ENCODE assay signal across 8 mouse cellular contexts in the genomic region with DNA sequence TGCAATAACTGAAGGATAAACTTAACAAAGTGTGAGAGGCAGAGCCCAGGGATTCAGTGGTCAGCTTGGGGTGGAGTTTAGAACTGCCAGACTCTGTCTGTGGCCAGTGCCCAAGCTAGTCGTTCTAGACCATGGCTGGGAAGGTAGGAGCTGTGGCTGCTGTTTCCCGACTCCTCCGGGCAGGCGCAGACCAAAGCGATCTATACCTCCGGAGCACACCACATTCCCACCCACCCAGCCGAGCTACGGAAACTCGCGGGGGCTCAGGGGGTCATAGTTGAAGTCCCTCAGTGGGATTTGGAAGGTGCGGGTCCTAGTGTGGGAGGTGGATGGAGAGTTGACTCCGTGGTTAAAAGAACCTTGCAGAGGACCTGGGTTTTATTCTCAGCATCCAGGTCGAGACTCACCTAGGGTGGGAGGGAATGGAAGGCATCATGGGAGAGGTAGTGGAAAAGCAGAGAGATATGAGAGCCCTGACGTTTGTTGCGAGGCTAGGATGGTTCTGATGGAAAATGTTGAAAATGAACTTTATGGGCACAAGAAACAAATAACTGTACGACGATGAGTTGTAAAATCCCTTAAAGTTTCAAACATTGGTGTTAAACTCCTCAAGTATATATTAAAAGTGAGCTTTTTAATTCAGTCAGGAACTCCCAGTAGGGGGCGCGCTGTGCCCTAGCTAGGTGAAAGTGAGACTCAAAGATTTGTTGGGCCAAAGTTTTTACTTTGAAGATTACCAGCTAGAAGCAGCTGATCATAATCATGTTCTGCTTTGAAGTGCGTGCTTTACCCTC. TPM values are rescaled to one million over a fixed set of nuclear protein-coding genes. Genes with fewer than 3 reads are reported as not detected.
DNase-seq lines count a peak whose midpoint lies in the region; ATAC-seq and TF ChIP-seq lines count a peak whose summit lies in the region.

No protein-coding gene starts in this region.

- TF ChIP-seq EP300 in heart, adult 2 months (IDR thresholded peaks at IDR 0.05; ENCODE audit: insufficient read depth, low read depth, low read length) = no peak

- H3K36me3 ChIP-seq in embryonic facial prominence, embryonic 10.5 days (replicated peaks) = no peaks in the 10 kb centered on the region
- no peaks in the 10 kb centered on the region for H3K36me3 ChIP-seq in heart, adult 2 months (ENCODE audit: control insufficient read depth, insufficient read depth, low read length)
- H3K36me3 ChIP-seq in limb, embryonic 12.5 days = no peaks in the 10 kb centered on the region
- H3K36me3 ChIP-seq in midbrain, embryonic 13.5 days = no peaks in the 10 kb centered on the region

- H3K27me3 ChIP-seq in embryonic facial prominence, embryonic 10.5 days (replicated peaks; ENCODE audit: low read depth, poor library complexity, severe bottlenecking) = peaks cover 8% of the 10 kb centered on the region; the same call in 1 of the 2 replicates
- H3K27me3 ChIP-seq in heart, adult 2 months (ENCODE audit: control insufficient read depth, insufficient read depth, low read length) = no peaks in the 10 kb centered on the region
- 0 out of 2 replicates have a peak, but pooled peaks cover 3% of the 10 kb centered on the region for H3K27me3 ChIP-seq in limb, embryonic 12.5 days
- 0 out of 2 replicates have a peak, but pooled peaks cover 3% of the 10 kb centered on the region for H3K27me3 ChIP-seq in midbrain, embryonic 13.5 days

- TF ChIP-seq POLR2A in heart, adult 2 months (IDR thresholded peaks at IDR 0.05; ENCODE audit: insufficient read depth, low read depth, low read length) = peak; percentile 33; the same call in 1 of the 2 replicates

- intact Hi-C loops in heart, adult 2 months (cut with DNase I) = loop anchor here (1.0 to 10.0 kb wide), 5 partner anchors 56 to 214 kb away; a partner anchor contains a TSS

- WGBS in embryonic facial prominence, embryonic 10.5 days = 1% methylated on average over 20 of the region's 20 CpGs
- 2% methylated on average over 20 of the region's 20 CpGs for WGBS in heart, adult 2 months
- WGBS in limb, embryonic 12.5 days = 1% methylated on average over 20 of the region's 20 CpGs
- under 1% methylated on average over 20 of the region's 20 CpGs for WGBS in midbrain, embryonic 13.5 days

- peak overlapping the region; percentile 47 for H3K9ac ChIP-seq in heart, adult 2 months (ENCODE audit: low read depth, low read length)
- H3K9ac ChIP-seq in limb, embryonic 12.5 days (replicated peaks) = peak overlapping the region; percentile 61
- peak overlapping the region; percentile 45 for H3K9ac ChIP-seq in midbrain, embryonic 13.5 days (replicated peaks)

- ATAC-seq in limb, embryonic 12.5 days (ENCODE audit: insufficient number of reproducible peaks, insufficient read depth, low FRiP score, low TSS enrichment, low read depth) = no peak; the same call in 1 of the 2 replicates
- ATAC-seq in midbrain, embryonic 13.5 days = no peak

- H3K9me3 ChIP-seq in embryonic facial prominence, embryonic 10.5 days = no peaks in the 10 kb centered on the region
- H3K9me3 ChIP-seq in limb, embryonic 12.5 days = no peaks in the 10 kb centered on the region
- no peaks in the 10 kb centered on the region for H3K9me3 ChIP-seq in midbrain, embryonic 13.5 days

- H3K79me2 ChIP-seq in heart, adult 2 months (replicated peaks; ENCODE audit: control insufficient read depth, insufficient read depth, low read length) = no peaks in the 10 kb centered on the region

- H3K27ac ChIP-seq in embryonic facial prominence, embryonic 10.5 days (replicated peaks) = peak overlapping the region; percentile 58
- H3K27ac ChIP-seq in heart, adult 2 months = peak overlapping the region; percentile 44
- H3K27ac ChIP-seq in limb, embryonic 12.5 days = peak overlapping the region; percentile 76
- no peak overlapping the region for H3K27ac ChIP-seq in midbrain, embryonic 13.5 days

- H3K4me2 ChIP-seq in limb, embryonic 12.5 days = peak overlapping the region; percentile 91
- peak overlapping the region; percentile 90 for H3K4me2 ChIP-seq in midbrain, embryonic 13.5 days (replicated peaks)

- TF ChIP-seq CTCF in heart, adult 2 months (IDR thresholded peaks at IDR 0.05) = peak; percentile 89

- DNase-seq in B cell, adult 2 months = peak; percentile 81
- peak; percentile 86 for DNase-seq in adrenal gland, postnatal 14 days
- DNase-seq in embryonic facial prominence, embryonic 10.5 days (ENCODE audit: low spot score) = peak; percentile 66
- peak; percentile 53 to 77 for DNase-seq in heart, adult 2 months
- peak; percentile 72 for DNase-seq in kidney, adult 18-20 months
- DNase-seq in spleen, postnatal 10 days (ENCODE audit: low spot score in 2 of 2) = peak; percentile 35 to 80

- peak overlapping the region; percentile 70 for H3K4me3 ChIP-seq in embryonic facial prominence, embryonic 10.5 days
- H3K4me3 ChIP-seq in heart, adult 2 months = peak overlapping the region; percentile 63
- peak overlapping the region; percentile 59 for H3K4me3 ChIP-seq in limb, embryonic 12.5 days (replicated peaks)
- peak overlapping the region; percentile 59 for H3K4me3 ChIP-seq in midbrain, embryonic 13.5 days (replicated peaks)

- H3K4me1 ChIP-seq in embryonic facial prominence, embryonic 10.5 days = peaks cover 6% of the 10 kb centered on the region
- no peaks in the 10 kb centered on the region for H3K4me1 ChIP-seq in heart, adult 2 months (ENCODE audit: control insufficient read depth, insufficient read depth, low read length)
- H3K4me1 ChIP-seq in limb, embryonic 12.5 days (replicated peaks) = no peaks in the 10 kb centered on the region; the same call in 1 of the 2 replicates
- peaks cover 10% of the 10 kb centered on the region for H3K4me1 ChIP-seq in midbrain, embryonic 13.5 days (replicated peaks)

RNA-seq across cellular contexts. Expression of a gene that starts 57.6 kb away (rescaled TPM):
- total RNA-seq in adrenal gland, postnatal 14 days (2021) = 53.9 and 59.0 TPM in 2 replicates
- 69.3 and 69.7 TPM in 2 replicates for polyA plus RNA-seq in embryonic facial prominence, embryonic 10.5 days (2016; fragmentation: Nextera tagmentation; extraction: Ambion mirVana)
- total RNA-seq in heart, adult 2 months (2021) = 100 to 1,000 TPM in 1 of 2 experiments, 10 to 100 TPM in 1; 84.9 to 104 TPM
- 88.5 and 127 TPM in 2 replicates for polyA plus RNA-seq in heart, adult 2 months (2012; rRNA removed)
- polyA plus RNA-seq in limb, embryonic 12.5 days (2016; fragmentation: Nextera tagmentation; extraction: Ambion mirVana) = 103 and 114 TPM in 2 replicates
- 24.0 and 29.3 TPM in 2 replicates for polyA plus RNA-seq in midbrain, embryonic 13.5 days (2015; fragmentation: Nextera tagmentation; extraction: Ambion mirVana)
